Mouse (Mus musculus) liver, embryonic 14 days (tissue): Measurements from ENCODE around the gene Eif4e. TPM values are rescaled to one million over a fixed set of nuclear protein-coding genes. Genes with fewer than 3 reads are reported as not detected.

Source experiments
- polyA plus RNA-seq: library from polyadenylated mRNA; depleted of rRNA; stranded (reverse); fragments of >200 nt; gene quantifications from 2 replicates; pipeline ENCODE4 v1.2.3, GENCODE M21; 2012; rRNA removed

Eif4e gene
- polyA plus RNA-seq = 78.2 and 90.9 TPM in 2 replicates

DNA sequence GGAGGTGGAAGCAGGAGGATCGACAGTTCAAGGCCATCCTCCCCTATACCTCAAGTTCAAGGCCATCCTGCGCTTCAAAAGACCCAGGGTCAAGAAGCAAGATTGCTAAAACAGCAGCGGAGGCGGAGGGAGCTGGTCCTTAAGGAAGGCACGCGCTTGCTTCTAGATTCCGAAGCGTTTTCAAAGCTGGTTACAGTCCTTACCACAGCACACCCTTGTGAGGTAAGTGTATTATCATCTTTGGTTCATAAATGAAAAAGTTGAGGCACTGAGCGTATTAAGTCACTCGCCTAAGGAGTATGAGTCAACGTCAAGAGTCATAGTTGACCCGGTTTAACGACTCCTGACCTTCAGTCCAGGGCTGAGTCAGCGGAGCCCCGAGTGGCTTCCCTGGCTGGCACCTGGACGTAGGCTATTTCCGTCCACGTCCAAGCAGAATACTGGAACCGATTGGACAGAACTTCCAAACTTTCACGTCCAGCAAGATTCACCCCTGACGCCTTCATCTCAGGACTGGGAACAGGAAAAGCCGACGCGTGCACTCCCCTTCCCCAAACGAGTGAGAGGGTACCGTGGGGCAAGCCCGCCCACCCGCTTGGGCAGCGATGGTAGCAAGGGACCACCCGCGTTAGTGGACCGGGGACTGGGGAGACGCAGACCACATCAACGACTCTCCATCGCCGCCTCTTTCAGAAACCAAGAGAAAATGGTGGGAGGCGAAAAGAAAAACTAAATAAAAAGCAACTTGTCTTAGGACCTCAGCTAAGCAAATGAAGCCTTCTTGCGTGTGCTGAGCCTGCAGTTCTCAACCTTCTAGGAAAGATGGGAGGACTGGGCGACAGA, at the start of gene Eif4e:
Gene Eif4e (plus strand): TSS at position 107 of the 843 bp plus-strand sequence.

DNA sequence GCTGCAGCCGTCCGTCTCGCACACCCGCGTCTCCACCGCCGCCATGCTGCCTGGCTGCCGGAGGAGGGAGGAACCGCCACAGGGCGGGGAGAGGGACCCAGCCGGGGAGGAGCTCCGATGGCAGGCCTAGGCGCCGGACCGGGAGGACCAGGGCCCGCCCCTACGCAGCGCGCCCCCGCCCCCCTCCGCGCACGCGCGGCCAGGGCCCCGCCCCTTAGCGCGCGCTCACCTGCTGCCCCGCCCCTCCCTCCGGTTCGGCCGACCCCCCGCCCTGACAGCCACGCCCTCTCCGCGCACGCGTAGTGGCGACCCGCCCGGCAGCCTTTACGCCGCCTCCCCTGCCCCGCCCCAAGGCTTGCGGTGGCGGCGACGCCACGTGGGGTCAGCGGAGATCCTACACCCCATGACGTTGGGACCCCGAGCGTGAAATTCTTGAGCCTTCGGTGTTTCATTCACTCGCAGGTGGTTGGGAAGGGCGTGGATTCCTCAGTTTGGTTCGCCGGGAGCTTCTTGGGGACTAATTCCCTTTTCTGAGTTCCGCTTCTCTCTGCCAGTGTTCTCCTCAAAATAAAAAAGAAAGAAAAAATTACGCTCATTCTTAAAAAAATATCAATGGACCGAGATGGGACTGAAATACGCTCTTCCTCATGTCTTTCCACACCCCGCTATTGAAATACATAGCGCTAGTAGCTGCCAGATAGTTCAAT, 36.5 kb upstream of the Eif4e start, which contains the start of gene Metap1:
Gene Metap1 (minus strand): TSS at position 189 of the 707 bp plus-strand sequence.

Other genes with a start within 250 kb of the Eif4e start
- not detected in 2 replicates for gene Adh6a, start 212.9 kb upstream of the Eif4e start, polyA plus RNA-seq
- gene Adh6b, start 184.4 kb upstream of the Eif4e start, polyA plus RNA-seq = 0.18 and 0.21 TPM in 2 replicates
- 0.03 and 0.08 TPM in 2 replicates for gene Adh4, start 110.7 kb upstream of the Eif4e start, polyA plus RNA-seq
- 40.4 and 47.3 TPM in 2 replicates for gene Adh5, start 83.1 kb upstream of the Eif4e start, polyA plus RNA-seq
- 20.8 and 26.5 TPM in 2 replicates for gene Metap1, start 36.7 kb upstream of the Eif4e start, polyA plus RNA-seq
- gene Tspan5, start 216.0 kb downstream of the Eif4e start, polyA plus RNA-seq = 2.1 and 2.6 TPM in 2 replicates